Comparison of ENCODE assay signal across 24 mouse cellular contexts in genomic region chr4:141862867-141863266, GRCm38 (mm10). TPM values are rescaled to one million over a fixed set of nuclear protein-coding genes. Genes with fewer than 3 reads are reported as not detected.
DNase-seq lines count a peak whose midpoint lies in the region; ATAC-seq and TF ChIP-seq lines count a peak whose summit lies in the region.
"Had no signal": no experiment of that assay in that cellular context is flagged by ENCODE, and none has a peak within 500 bp of the region (broad histone marks: within the 10 kb centered on the region; RNA-seq: fewer than 3 reads in every experiment).

No protein-coding gene starts in this region.

- no peak for ATAC-seq in erythroblast, adult 5-6 weeks (replicated peaks; ENCODE audit: low FRiP score, poor library complexity, severe bottlenecking)
- ATAC-seq: forebrain, embryonic 13.5 days; midbrain, embryonic 16.5 days had no signal

- H3K27ac ChIP-seq in gastrocnemius, adult 2 months, result no peak overlapping the region
- H3K27ac ChIP-seq: forebrain, embryonic 13.5 days; hindbrain, embryonic 13.5 days; limb, embryonic 15.5 days; stomach, embryonic 15.5 days had no signal

- no peak for TF ChIP-seq CTCF in gastrocnemius, adult 2 months (IDR thresholded peaks at IDR 0.05)

- intact Hi-C loops in gastrocnemius, adult 2 months (cut with DNase I), result no loop called here

- peak; percentile 12 for DNase-seq in gastrocnemius, adult 2 months
- DNase-seq in gastrocnemius, adult 8-10 months (ENCODE audit: low spot score in 2 of 2), result no peak
- DNase-seq in kidney, postnatal 10 days, result peak; percentile 11
- DNase-seq in kidney, postnatal 14 days, result no peak
- DNase-seq in spleen, adult 12 weeks (ENCODE audit: low spot score), result peak; percentile 0
- DNase-seq in spleen, postnatal 14 days (ENCODE audit: low spot score in 2 of 2), result no peak
- no peak for DNase-seq in spleen, postnatal 4 days (ENCODE audit: low spot score in 2 of 2)
- DNase-seq: cerebellum, postnatal 10 days; embryo, embryonic 11 days; kidney, adult 11 months; layer of hippocampus, adult 9-11 months; retina, postnatal 1 day; right cerebral cortex, postnatal 4 days; thymus, postnatal 25 days had no signal

- H3K4me3 ChIP-seq in gastrocnemius, adult 2 months, result no peak overlapping the region
- H3K4me3 ChIP-seq: forebrain, embryonic 13.5 days; hindbrain, embryonic 13.5 days; limb, embryonic 15.5 days; stomach, embryonic 15.5 days had no signal

RNA-seq across cellular contexts. Expression of gene Efhd2, which starts 11.9 kb away (rescaled TPM):
- total RNA-seq in gastrocnemius, adult 2 months (2021), result 1 to 10 TPM; 5.2 to 6.1 TPM
- 1 to 10 TPM; 2.1 to 3.7 (median 3.1) TPM for total RNA-seq in gastrocnemius, adult 8-10 months (2022)
- total RNA-seq in erythroblast, adult 5-6 weeks (2015; ENCODE audit: low replicate concordance), result 17.6 and 22.5 TPM in 2 replicates
- 13.9 and 19.6 TPM in 2 replicates for total RNA-seq in erythroblast, adult 5-6 weeks (2017; ENCODE audit: low replicate concordance)

RNA-seq across cellular contexts. Expression of gene Ctrc, which starts 16.7 kb away (rescaled TPM):
- not detected for total RNA-seq in gastrocnemius, adult 2 months (2021)
- total RNA-seq in gastrocnemius, adult 8-10 months (2022), result not detected
- total RNA-seq in erythroblast, adult 5-6 weeks (2015; ENCODE audit: low replicate concordance), result not detected in 2 replicates
- not detected in 2 replicates for total RNA-seq in erythroblast, adult 5-6 weeks (2017; ENCODE audit: low replicate concordance)
- total RNA-seq: adrenal gland, adult 18-20 months; gastrocnemius, postnatal 4 days; left cerebral cortex, postnatal 14 days; MEL had no signal

RNA-seq across cellular contexts. Expression of gene Cela2a, which starts 36.9 kb away (rescaled TPM):
- total RNA-seq in gastrocnemius, adult 2 months (2021), result not detected
- not detected for total RNA-seq in gastrocnemius, adult 8-10 months (2022)
- not detected in 2 replicates for total RNA-seq in erythroblast, adult 5-6 weeks (2015; ENCODE audit: low replicate concordance)
- not detected in 2 replicates for total RNA-seq in erythroblast, adult 5-6 weeks (2017; ENCODE audit: low replicate concordance)
- total RNA-seq: adrenal gland, adult 18-20 months; gastrocnemius, postnatal 4 days; left cerebral cortex, postnatal 14 days; MEL had no signal

Comparison
In these comparisons a context has a peak if more than half of its experiments do, and no peak if none do; other contexts are left out.
1. DNase-seq: peak in gastrocnemius, adult 2 months (single experiment), kidney, postnatal 10 days (single experiment) and spleen, adult 12 weeks (single experiment); none in gastrocnemius, adult 8-10 months (0 of 2), kidney, postnatal 14 days (single experiment), spleen, postnatal 14 days (0 of 2) and spleen, postnatal 4 days (0 of 2).